Mouse (Mus musculus) liver, adult 2 months (tissue): ENCODE measurements around the gene Sema4a. TPM values are rescaled to one million over a fixed set of nuclear protein-coding genes. Genes with fewer than 3 reads are reported as not detected.

Experiments used
- DNase-seq: peaks from one replicate; pipeline ENCODE4 v3.0.0-alpha.2; 2011; ENCODE audit warnings: low read depth, low spot score; ENCODE audit errors: extremely low read depth
- H3K27ac ChIP-seq: fragments of 200-500 bp; replicated peaks from 2 replicates; pipeline ENCODE4 v1.5.1; 2012; ENCODE audit warnings: low read depth, mild to moderate bottlenecking, control low read depth, inconsistent platforms, low read length; ENCODE audit not compliant: insufficient read depth
- H3K27me3 ChIP-seq: fragments of 200-500 bp; 2 replicates; pipeline ENCODE4 v1.6.1; 2012; ENCODE audit warnings: mild to moderate bottlenecking, moderate library complexity, low read length, inconsistent platforms; ENCODE audit not compliant: control insufficient read depth, insufficient read depth
- H3K36me3 ChIP-seq: fragments of 200-500 bp; 2 replicates; pipeline ENCODE4 v1.6.1; 2012; ENCODE audit warnings: low read length, inconsistent platforms; ENCODE audit not compliant: control insufficient read depth, insufficient read depth
- H3K4me1 ChIP-seq: fragments of 200-500 bp; 2 replicates; pipeline ENCODE4 v1.6.1; 2011; ENCODE audit warnings: low read length; ENCODE audit not compliant: control insufficient read depth, insufficient read depth
- H3K4me3 ChIP-seq: fragments of 200-500 bp; 2 replicates; pipeline ENCODE4 v1.5.1; 2011; ENCODE audit warnings: low read depth, mild to moderate bottlenecking, control low read depth, low read length, moderate library complexity; ENCODE audit not compliant: insufficient read depth
- H3K79me2 ChIP-seq: fragments of 200-500 bp; 2 replicates; pipeline ENCODE4 v1.6.1; 2012; ENCODE audit warnings: inconsistent platforms, mild to moderate bottlenecking, low read length, moderate library complexity; ENCODE audit not compliant: control insufficient read depth, insufficient read depth
- H3K9ac ChIP-seq: fragments of 200-500 bp; 2 replicates; pipeline ENCODE4 v1.6.1; 2012; ENCODE audit warnings: low read depth, mild to moderate bottlenecking, control low read depth, inconsistent platforms, low read length
- CTCF ChIP-seq: fragments of 200-500 bp; IDR thresholded peaks from 2 replicates; pipeline ENCODE4 v1.5.1; 2011; ENCODE audit warnings: low read depth, low read length, control low read depth
- POLR2A ChIP-seq: fragments of 200-500 bp; IDR thresholded peaks from 2 replicates; pipeline ENCODE4 v1.6.1; 2011; ENCODE audit warnings: low read length, control low read depth; ENCODE audit not compliant: insufficient read depth; ENCODE audit errors: extremely low read depth
- WGBS: fragments of 180-500 bp; shearing (Covaris S2); methylation state at CpG from one replicate; pipeline ENCODE4 v1.1.7; 2018; 5-methylcytosine and 5-hydroxymethylcytosine counted together
- polyA plus RNA-seq: library from polyadenylated mRNA; depleted of rRNA; stranded (reverse); fragments of >200 nt; gene quantifications from 2 replicates; pipeline ENCODE4 v1.2.3, GENCODE M21; 2012
- total RNA-seq: library from RNA; depleted of rRNA; stranded (reverse); fragments of >200 nt; gene quantifications from 2 replicates; pipeline ENCODE4 v1.2.3, GENCODE M21; 2014

Sema4a gene
- total and polyA plus RNA-seq, 2 experiments, result 23.4 to 117 TPM

GRCm38 (mm10) chr3:88500655-88501365 lies 39.8 kb upstream of the Sema4a start:
- Histone ChIP-seq H3K4me1 (peaks cover 39% of the 10 kb centered on the region), H3K27ac (peak overlapping the region; percentile 95), H3K27me3 (no peaks in the 10 kb centered on the region), H3K79me2 (peaks cover 6% of the 10 kb centered on the region), H3K36me3 (no peaks in the 10 kb centered on the region), H3K4me3 (peak overlapping the region; percentile 40; the same call in 1 of the 2 replicates), H3K9ac (peak overlapping the region; percentile 60)
- no peak for TF ChIP-seq POLR2A
- TF ChIP-seq CTCF, result no peak
- DNase-seq, result peak; percentile 87
- WGBS, result 25% methylated on average over 4 of the region's 4 CpGs

GRCm38 (mm10) chr3:88500087-88500486 lies 39.1 kb upstream of the Sema4a start:
- 30% methylated on average over 7 of the region's 7 CpGs for WGBS
- H3K27ac ChIP-seq, result peak overlapping the region; percentile 95

GRCm38 (mm10) chr3:88499580-88499979 lies 38.6 kb upstream of the Sema4a start:
- Histone ChIP-seq H3K36me3 (no peaks in the 10 kb centered on the region), H3K9ac (no peak overlapping the region), H3K27ac (peak overlapping the region; percentile 95), H3K27me3 (no peaks in the 10 kb centered on the region), H3K4me1 (peaks cover 50% of the 10 kb centered on the region), H3K4me3 (no peak overlapping the region), H3K79me2 (peaks cover 6% of the 10 kb centered on the region)
- peak; percentile 61 for DNase-seq
- 36% methylated on average over 4 of the region's 4 CpGs for WGBS
- TF ChIP-seq CTCF (no peak), POLR2A (no peak)

More at GRCm38 (mm10) chr3:88500087-88500486, 39.1 kb upstream of the Sema4a start:
- Histone ChIP-seq H3K27me3 (no peaks in the 10 kb centered on the region), H3K4me3 (peak overlapping the region; percentile 40), H3K4me1 (peaks cover 46% of the 10 kb centered on the region), H3K9ac (peak overlapping the region; percentile 60), H3K36me3 (no peaks in the 10 kb centered on the region), H3K79me2 (peaks cover 6% of the 10 kb centered on the region)
- no peak for TF ChIP-seq CTCF
- TF ChIP-seq POLR2A, result no peak
- peak; percentile 39 for DNase-seq

GRCm38 (mm10) chr3:88495741-88496415 lies 34.9 kb upstream of the Sema4a start:
- whole genome bisulfite sequencing, result 44% methylated on average over 10 of the region's 10 CpGs

DNA sequence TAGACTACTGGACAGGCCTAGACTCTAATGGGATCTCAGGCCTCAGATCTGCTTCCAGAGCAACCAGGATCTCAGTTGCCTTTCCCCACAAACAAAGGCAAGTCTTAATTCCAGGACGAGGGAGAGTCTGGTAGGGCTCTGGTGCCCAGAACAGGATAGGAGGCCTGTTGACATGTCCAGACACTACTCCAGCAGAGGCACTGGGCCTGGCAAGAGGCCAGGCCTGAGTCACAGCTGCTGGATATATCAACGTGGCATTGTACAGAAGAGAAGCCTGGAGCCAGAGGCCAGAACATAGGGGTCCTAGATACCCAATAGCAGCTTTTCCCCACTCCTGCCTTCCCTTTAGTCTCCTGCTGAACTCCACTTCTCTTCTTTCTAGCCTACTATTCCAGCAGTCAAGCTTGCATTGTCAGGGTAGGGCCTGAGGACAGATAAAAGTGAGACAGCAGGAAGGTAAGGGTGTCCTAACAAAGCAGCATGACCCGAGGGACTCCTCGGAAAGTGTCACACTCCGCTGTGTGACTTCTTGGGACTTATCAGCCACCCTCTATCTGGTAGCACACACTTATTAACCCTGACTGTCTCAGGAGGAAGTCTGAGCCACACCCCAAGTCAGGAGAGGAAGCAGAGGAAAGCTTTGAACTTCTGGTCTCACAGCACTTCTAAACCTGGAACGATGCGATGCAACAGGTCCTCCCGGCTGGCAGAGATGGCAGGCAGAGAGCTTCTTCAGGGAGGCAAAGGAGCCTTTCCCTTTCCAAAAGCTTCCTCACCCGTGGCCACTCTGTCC lies 34.0 kb upstream of the Sema4a start:
- H3K27me3 ChIP-seq, result no peaks in the 10 kb centered on the region
- WGBS, result 50% methylated on average over 9 of the region's 9 CpGs
- no peak overlapping the region for H3K9ac ChIP-seq
- peaks cover 8% of the 10 kb centered on the region for H3K79me2 ChIP-seq
- TF ChIP-seq POLR2A, result no peak
- no peak for TF ChIP-seq CTCF
- H3K4me1 ChIP-seq, result peaks cover 32% of the 10 kb centered on the region
- peak; percentile 43 for DNase-seq
- no peak overlapping the region for H3K4me3 ChIP-seq
- H3K27ac ChIP-seq, result peak overlapping the region; percentile 4
- no peaks in the 10 kb centered on the region for H3K36me3 ChIP-seq

More at GRCm38 (mm10) chr3:88495741-88496415, 34.9 kb upstream of the Sema4a start:
- DNase-seq, result peak; percentile 51
- Histone ChIP-seq H3K36me3 (no peaks in the 10 kb centered on the region), H3K4me1 (peaks cover 36% of the 10 kb centered on the region), H3K4me3 (no peak overlapping the region), H3K79me2 (peaks cover 11% of the 10 kb centered on the region), H3K9ac (peak overlapping the region; percentile 23; the same call in 1 of the 2 replicates), H3K27me3 (no peaks in the 10 kb centered on the region), H3K27ac (peak overlapping the region; percentile 48)
- TF ChIP-seq CTCF, result no peak
- TF ChIP-seq POLR2A, result no peak
